Mouse (Mus musculus) stomach, postnatal 0 days (tissue): Measurements from ENCODE around the gene Mrps2. TPM values are rescaled to one million over a fixed set of nuclear protein-coding genes. Genes with fewer than 3 reads are reported as not detected.
A peak's percentile ranks its signal among the peaks of the same experiment; 100 is the strongest.
"Not testable (repeated sequence)": the region's sequence is repeated elsewhere in the genome, so short reads cannot be mapped to it uniquely, and the experiment has no call there.

Experiments
- ATAC-seq: fragments of 200-750 bp; cut with Nextera tagmentation; 2 replicates; pipeline ENCODE4 v1.8.0; 2017; ENCODE audit not compliant: low FRiP score, low TSS enrichment
- DNase-seq: peaks from one replicate; pipeline ENCODE4 v3.0.0-alpha.2; 2016; ENCODE audit warnings: low spot score
- H3K27ac ChIP-seq: fragments of 300-500 bp; sonication (generic); replicated peaks from 2 replicates; pipeline ENCODE4 v1.5.1; 2014; ENCODE audit warnings: mild to moderate bottlenecking, control low read depth
- H3K27me3 ChIP-seq: fragments of 300-500 bp; sonication (generic); 2 replicates; pipeline ENCODE4 v1.6.1; 2014; ENCODE audit warnings: low read length; ENCODE audit not compliant: control insufficient read depth, insufficient read depth
- H3K36me3 ChIP-seq: fragments of 300-500 bp; sonication (generic); 2 replicates; pipeline ENCODE4 v1.6.1; 2014; ENCODE audit warnings: low read length, mixed read lengths; ENCODE audit not compliant: control insufficient read depth, insufficient read depth
- H3K4me1 ChIP-seq: fragments of 300-500 bp; sonication (generic); replicated peaks from 2 replicates; pipeline ENCODE4 v1.6.1; 2014; ENCODE audit warnings: antibody characterized with exemption; ENCODE audit not compliant: control insufficient read depth, insufficient read depth
- H3K4me2 ChIP-seq: fragments of 300-500 bp; sonication (generic); replicated peaks from 2 replicates; pipeline ENCODE4 v1.6.1; 2014; ENCODE audit warnings: low read depth, mild to moderate bottlenecking, control low read depth, moderate library complexity
- H3K4me3 ChIP-seq: fragments of 300-500 bp; sonication (generic); 2 replicates; pipeline ENCODE4 v1.5.1; 2014; ENCODE audit warnings: low read depth, low read length, control low read depth
- H3K9ac ChIP-seq: fragments of 300-500 bp; sonication (generic); 2 replicates; pipeline ENCODE4 v1.6.1; 2014; ENCODE audit warnings: mild to moderate bottlenecking, low read length, control low read depth, mixed read lengths
- H3K9me3 ChIP-seq: fragments of 300-500 bp; sonication (generic); 2 replicates; pipeline ENCODE4 v1.6.1; 2016; ENCODE audit warnings: low read length; ENCODE audit not compliant: control insufficient read depth
- CTCF ChIP-seq: IDR thresholded peaks from 2 replicates; pipeline ENCODE4 v1.5.1; 2016; ENCODE audit warnings: antibody characterized with exemption, low read depth, mild to moderate bottlenecking, moderate library complexity
- EP300 ChIP-seq: optimal IDR thresholded peaks from 2 replicates; pipeline ENCODE3; 2016; ENCODE audit warnings: antibody characterized with exemption
- WGBS: fragments of 180-500 bp; shearing (Covaris S2); extraction: QIAGEN DNeasy Blood & Tissue Kit; methylation state at CpG from one replicate; pipeline ENCODE4 v1.1.7; 2014; 5-methylcytosine and 5-hydroxymethylcytosine counted together
- polyA plus RNA-seq: library from polyadenylated mRNA; unstranded; fragments of >200 nt; fragmentation: Nextera tagmentation; extraction: Ambion mirVana; gene quantifications from 2 replicates; pipeline ENCODE4 v1.2.1, GENCODE M21; 2015

The Mrps2 gene
- polyA plus RNA-seq, 1 experiment from 2014 or later = 25.3 TPM

DNA sequence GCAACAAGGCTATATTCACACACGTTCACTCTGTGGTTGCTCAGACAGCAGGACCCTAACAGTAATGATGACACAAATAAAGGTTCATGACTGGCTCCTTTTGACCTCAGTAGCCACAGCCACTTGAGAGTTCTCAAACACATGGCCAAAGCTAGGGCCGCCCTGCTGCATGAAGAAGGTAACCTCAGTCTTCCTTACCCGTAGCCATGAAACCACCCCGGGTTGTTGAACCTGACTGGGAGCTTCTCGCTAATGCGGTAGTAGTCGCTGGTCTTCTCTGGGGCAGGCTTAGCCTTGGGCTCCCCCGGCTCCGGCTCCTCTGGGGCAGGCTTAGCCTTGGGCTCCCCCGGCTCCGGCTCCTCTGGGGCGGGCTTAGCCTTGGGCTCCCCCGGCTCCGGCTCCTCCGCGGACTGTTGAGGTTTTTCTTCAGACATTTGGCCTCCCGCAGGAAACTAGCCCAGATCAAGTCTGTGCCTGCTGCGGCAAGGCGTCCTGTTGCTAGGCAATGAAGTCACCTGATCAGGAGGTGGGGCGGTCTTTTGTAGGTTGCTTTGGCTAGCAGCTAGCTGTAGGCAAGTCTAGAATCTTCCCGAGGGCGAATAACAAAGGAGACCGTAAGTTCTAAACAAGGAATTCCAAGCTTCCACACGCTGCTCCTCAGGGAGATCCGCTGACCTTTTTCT lies 1.9 kb upstream of the Mrps2 start, which contains the start of gene 1700007K13Rik:
Gene 1700007K13Rik, minus strand, starts transcription at position 497 of the 683 bp plus-strand sequence.
- H3K4me1 ChIP-seq = peaks cover 3% of the 10 kb centered on the region; the same call in 1 of the 2 replicates
- no peaks in the 10 kb centered on the region for H3K27me3 ChIP-seq
- H3K9ac ChIP-seq = peak within 1 kb of the TSS; percentile 47
- TF ChIP-seq CTCF = no peak
- no peak for TF ChIP-seq EP300
- 6% methylated on average over 25 of the region's 25 CpGs for WGBS
- no peak within 1 kb of the TSS for H3K27ac ChIP-seq
- DNase-seq = peak; percentile 84
- peak within 1 kb of the TSS; percentile 31 for H3K4me3 ChIP-seq
- peak within 1 kb of the TSS; percentile 56 for H3K4me2 ChIP-seq
- peak; percentile 78 for ATAC-seq
- no peaks in the 10 kb centered on the region for H3K9me3 ChIP-seq
- H3K36me3 ChIP-seq = peaks cover 7% of the 10 kb centered on the region; the same call in 1 of the 2 replicates

DNA sequence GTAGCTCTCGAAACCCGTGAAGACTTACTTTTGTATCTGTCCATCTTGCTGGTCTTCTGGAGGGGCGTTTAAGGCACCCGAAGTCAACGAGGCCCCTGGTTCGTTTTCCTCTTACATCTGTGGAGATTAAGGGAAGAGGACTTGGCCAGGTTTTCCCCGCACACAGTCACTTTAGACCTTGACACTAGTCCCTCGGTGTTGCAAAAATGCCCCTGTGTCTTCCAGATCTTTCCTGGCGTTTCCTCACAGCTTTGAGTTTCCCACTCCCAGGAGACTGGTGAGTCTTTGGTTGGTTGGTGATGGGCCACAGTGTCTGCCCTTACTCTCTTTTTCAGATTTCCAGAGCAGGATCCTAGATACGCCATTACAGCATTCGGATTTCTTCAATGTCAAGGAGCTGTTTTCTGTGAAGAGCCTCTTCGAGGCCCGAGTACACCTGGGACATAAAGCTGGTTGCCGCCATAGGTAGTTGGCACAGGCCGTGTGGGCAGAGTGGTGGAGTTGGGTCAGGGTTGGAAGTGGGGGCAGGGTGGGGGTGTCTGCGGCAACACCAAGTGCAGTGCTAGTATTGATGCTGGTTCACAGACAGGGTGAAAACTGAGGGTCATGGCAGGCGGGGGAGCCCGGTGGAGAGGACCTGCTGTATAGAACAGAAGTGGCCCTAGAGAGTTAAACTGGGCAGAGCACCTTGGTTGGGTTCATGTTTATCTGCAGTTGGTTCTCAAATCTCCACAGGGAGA lies 790 bp downstream of the Mrps2 start:
- no peaks in the 10 kb centered on the region for H3K9me3 ChIP-seq
- DNase-seq = no peak
- peak overlapping the region; percentile 82 for H3K4me2 ChIP-seq
- no peak for ATAC-seq
- WGBS = 52% methylated on average over 18 of the region's 18 CpGs
- H3K27me3 ChIP-seq = no peaks in the 10 kb centered on the region
- TF ChIP-seq CTCF (no peak), EP300 (no peak)
- peak overlapping the region; percentile 93 for H3K4me3 ChIP-seq
- peaks cover 3% of the 10 kb centered on the region; the same call in 1 of the 2 replicates for H3K4me1 ChIP-seq
- no peak overlapping the region for H3K27ac ChIP-seq
- H3K9ac ChIP-seq = peak overlapping the region; percentile 95
- H3K36me3 ChIP-seq = peaks cover 11% of the 10 kb centered on the region; the same call in 1 of the 2 replicates

DNA sequence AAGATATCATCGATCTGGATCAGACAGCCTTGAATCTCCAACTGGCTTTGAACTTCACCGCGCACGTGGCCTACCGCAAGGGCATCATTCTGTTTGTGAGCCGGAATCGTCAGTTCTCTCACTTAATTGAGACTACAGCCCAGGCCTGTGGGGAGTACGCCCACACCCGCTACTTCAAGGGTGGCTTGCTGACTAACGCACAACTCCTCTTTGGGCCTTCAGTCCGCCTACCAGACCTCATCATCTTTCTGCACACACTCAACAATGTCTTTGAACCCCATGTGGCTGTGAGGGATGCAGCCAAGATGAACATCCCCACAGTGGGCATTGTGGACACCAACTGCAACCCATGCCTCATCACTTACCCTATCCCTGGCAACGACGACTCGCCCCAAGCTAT lies 1.6 kb downstream of the Mrps2 start:
- Histone ChIP-seq H3K27me3 (no peaks in the 10 kb centered on the region), H3K4me2 (no peak overlapping the region), H3K36me3 (peaks cover 11% of the 10 kb centered on the region; the same call in 1 of the 2 replicates), H3K9ac (no peak overlapping the region), H3K4me1 (peaks cover 3% of the 10 kb centered on the region; the same call in 1 of the 2 replicates), H3K4me3 (no peak overlapping the region), H3K27ac (no peak overlapping the region), H3K9me3 (no peaks in the 10 kb centered on the region)
- DNase-seq (no peak), ATAC-seq (no peak)
- TF ChIP-seq CTCF (no peak), EP300 (no peak)
- 96% methylated on average over 14 of the region's 14 CpGs for WGBS

DNA sequence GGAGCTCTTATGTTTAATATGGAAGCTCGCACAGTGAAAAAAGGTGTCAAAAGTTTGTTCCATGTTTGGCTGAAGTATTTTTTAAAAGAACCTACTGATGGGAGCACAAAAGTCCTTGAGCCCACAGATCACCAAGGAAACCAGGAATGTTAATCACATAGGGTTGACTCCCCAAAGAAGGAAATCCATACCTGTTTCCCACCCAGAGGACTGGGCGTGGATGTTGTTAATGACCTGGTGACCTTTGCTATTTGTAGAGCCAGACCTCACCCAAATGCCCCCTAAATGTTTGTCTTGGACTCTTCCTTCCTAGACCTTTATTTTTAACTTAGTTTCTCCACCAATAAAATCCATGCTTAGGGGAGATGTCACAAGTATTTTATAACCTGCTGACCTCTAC lies 2.7 kb downstream of the Mrps2 start:
- Histone ChIP-seq H3K36me3 (peaks cover 11% of the 10 kb centered on the region; the same call in 1 of the 2 replicates), H3K9ac (no peak overlapping the region), H3K27ac (no peak overlapping the region), H3K4me3 (no peak overlapping the region), H3K4me2 (no peak overlapping the region), H3K4me1 (peaks cover 3% of the 10 kb centered on the region; the same call in 1 of the 2 replicates), H3K9me3 (no peaks in the 10 kb centered on the region), H3K27me3 (no peaks in the 10 kb centered on the region)
- no peak for TF ChIP-seq EP300
- no peak for TF ChIP-seq CTCF
- DNase-seq = no peak
- ATAC-seq = no peak
- 75% methylated on average over 2 of the region's 2 CpGs for WGBS

DNA sequence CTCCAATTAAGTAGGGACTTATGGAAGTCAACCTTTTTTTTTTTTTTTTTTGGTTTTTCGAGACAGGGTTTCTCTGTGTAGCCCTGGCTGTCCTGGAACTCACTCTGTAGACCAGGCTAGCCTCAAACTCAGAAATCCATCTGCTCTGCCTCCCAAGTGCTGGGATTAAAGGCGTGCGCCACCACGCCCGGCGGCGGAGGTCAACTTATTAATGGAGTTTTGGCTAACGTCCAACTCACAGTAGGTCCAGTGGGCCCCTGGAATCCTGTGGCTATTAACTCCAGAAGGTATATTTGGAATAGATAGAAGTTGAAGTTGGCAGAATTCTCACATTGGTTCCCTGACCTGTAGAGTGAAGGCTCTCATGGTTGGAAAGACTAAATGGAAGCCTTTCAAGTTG lies 4.1 kb downstream of the Mrps2 start:
- not testable (repeated sequence) for H3K4me3 ChIP-seq, H3K27ac ChIP-seq, H3K9ac ChIP-seq, DNase-seq, ATAC-seq, H3K4me1 ChIP-seq, H3K9me3 ChIP-seq, H3K4me2 ChIP-seq, H3K27me3 ChIP-seq
- peaks cover 11% of the 10 kb centered on the region; the same call in 1 of the 2 replicates for H3K36me3 ChIP-seq
- WGBS = 95% methylated on average over 7 of the region's 8 CpGs

DNA sequence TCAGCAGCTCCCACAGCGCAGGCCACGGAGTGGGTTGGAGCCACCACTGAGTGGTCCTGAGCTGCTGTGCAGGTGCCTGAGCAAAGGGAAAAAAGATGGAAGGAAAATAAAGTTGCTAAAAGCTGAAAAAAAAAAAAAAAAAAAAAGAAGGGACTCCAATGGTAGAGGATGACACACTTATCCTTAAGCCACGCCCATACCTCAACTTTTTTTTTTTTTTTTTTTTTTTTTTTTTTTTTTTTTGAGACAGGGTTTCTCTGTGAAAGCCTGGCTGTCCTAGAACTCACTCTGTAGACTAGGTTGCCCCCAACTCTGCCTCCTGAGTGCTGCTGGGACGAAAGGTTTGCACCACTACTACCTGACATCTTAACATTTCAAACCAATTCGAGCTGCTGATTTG lies 10.1 kb downstream of the Mrps2 start:
- H3K4me3 ChIP-seq, H3K9me3 ChIP-seq, H3K9ac ChIP-seq, DNase-seq, H3K4me1 ChIP-seq, ATAC-seq, H3K4me2 ChIP-seq, H3K27ac ChIP-seq, H3K36me3 ChIP-seq, H3K27me3 ChIP-seq: not testable (repeated sequence)
- WGBS = 90% methylated on average over 5 of the region's 5 CpGs
